Mouse (Mus musculus): ENCODE measurements around the gene Smco4. TPM values are rescaled to one million over a fixed set of nuclear protein-coding genes. Genes with fewer than 3 reads are reported as not detected.

The Smco4 gene
- total and polyA plus RNA-seq, 3 experiments: not detected

DNA sequence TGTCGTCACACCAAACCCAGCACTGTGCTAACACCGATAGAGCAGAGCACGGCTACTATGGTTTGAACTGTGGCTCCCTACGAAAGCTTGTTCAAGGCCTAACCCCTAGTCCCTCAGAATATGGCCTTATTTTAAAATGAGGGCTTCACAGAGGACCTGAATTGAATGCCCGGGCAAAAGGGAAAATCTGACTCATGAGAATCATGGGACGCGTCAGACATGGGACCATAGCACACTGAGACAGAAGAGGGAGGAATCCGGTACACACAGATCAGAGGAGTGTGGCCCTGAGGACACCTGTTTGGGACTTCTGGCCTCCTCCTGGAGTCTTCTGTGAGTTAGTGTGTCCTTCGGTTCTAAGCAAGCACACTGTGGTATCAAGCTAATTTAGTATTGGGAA lies 85.7 kb downstream of the Smco4 start:
- peaks cover 0 to 3% of the 10 kb centered on the region in 2 experiments; a peak in 2 of 4 replicates for H3K27me3 ChIP-seq (ENCODE audit: control insufficient read depth in 1 of 2, insufficient read depth in 2 of 2, low read length in 2 of 2)
- no peak for DNase-seq (ENCODE audit: low read depth, low spot score)
- H3K79me2 ChIP-seq (ENCODE audit: control insufficient read depth, insufficient read depth, low read length, poor library complexity): no peaks in the 10 kb centered on the region
- H3K36me3 ChIP-seq (ENCODE audit: control insufficient read depth in 1 of 2, insufficient read depth in 2 of 2, low read length in 2 of 2): no peaks in the 10 kb centered on the region
- H3K4me1 ChIP-seq (ENCODE audit: control insufficient read depth in 1 of 2, insufficient read depth in 2 of 2, low read length in 2 of 2): no peaks in the 10 kb centered on the region
- H3K9ac ChIP-seq (ENCODE audit: control insufficient read depth, low read depth, low read length, poor library complexity, severe bottlenecking): no peak overlapping the region
- TF ChIP-seq POLR2A (IDR thresholded peaks at IDR 0.05; ENCODE audit: control insufficient read depth in 1 of 2, insufficient read depth in 1 of 2, low read depth in 1 of 2, low read length in 2 of 2, poor library complexity in 1 of 2) (no peak), ETS1 (IDR thresholded peaks at IDR 0.05; ENCODE audit: low read depth, low read length) (no peak), ZNF384 (IDR thresholded peaks at IDR 0.05; ENCODE audit: low read depth, low read length) (no peak), NRF1 (IDR thresholded peaks at IDR 0.05; ENCODE audit: insufficient read depth, low read depth, low read length, poor library complexity, severe bottlenecking) (no peak), GATA1 (IDR thresholded peaks at IDR 0.05; ENCODE audit: low read depth, low read length) (no peak), CHD1 (IDR thresholded peaks at IDR 0.05; ENCODE audit: low read depth, low read length) (no peak), MAZ (IDR thresholded peaks at IDR 0.05; ENCODE audit: low read depth, low read length) (no peak), ZKSCAN1 (IDR thresholded peaks at IDR 0.05; ENCODE audit: low read depth, low read length) (no peak), ZMIZ1 (IDR thresholded peaks at IDR 0.05; ENCODE audit: low read depth, low read length) (no peak), RAD21 (IDR thresholded peaks at IDR 0.05; ENCODE audit: low read depth, low read length) (no peak), MYB (IDR thresholded peaks at IDR 0.05; ENCODE audit: low read depth, low read length) (no peak), MEF2A (IDR thresholded peaks at IDR 0.05; ENCODE audit: extremely low read depth, insufficient replicate concordance, low read depth, low read length, poor library complexity, severe bottlenecking) (no peak), POLR2AphosphoS5 (IDR thresholded peaks at IDR 0.05; ENCODE audit: borderline replicate concordance, low read depth, low read length) (no peak), E2F4 (IDR thresholded peaks at IDR 0.05; ENCODE audit: borderline replicate concordance, low read depth, low read length) (no peak), POLR2AphosphoS2 (IDR thresholded peaks at IDR 0.05; ENCODE audit: low read length) (no peak), GABPA (IDR thresholded peaks at IDR 0.05; ENCODE audit: low read depth, low read length) (no peak), MYC (IDR thresholded peaks at IDR 0.05; ENCODE audit: low read depth, low read length) (no peak), CTCF (IDR thresholded peaks at IDR 0.05 in 2 of 3, conservative IDR thresholded peaks at IDR 0.05 in 1 of 3; ENCODE audit: control insufficient read depth in 1 of 3, insufficient read depth in 1 of 3, low read depth in 2 of 3, low read length in 3 of 3, poor library complexity in 1 of 3, severe bottlenecking in 1 of 3) (no peak), HCFC1 (IDR thresholded peaks at IDR 0.05; ENCODE audit: low read depth, low read length) (no peak), SIN3A (IDR thresholded peaks at IDR 0.05; ENCODE audit: low read length) (no peak)
- H3K9me3 ChIP-seq (replicated peaks; ENCODE audit: insufficient read depth, low read length): no peaks in the 10 kb centered on the region
- H3K27ac ChIP-seq (ENCODE audit: control insufficient read depth, low read depth, low read length): no peak overlapping the region
- no peak overlapping the region for H3K4me3 ChIP-seq (ENCODE audit: control insufficient read depth in 1 of 2, insufficient read depth in 1 of 2, low read depth in 2 of 2, low read length in 2 of 2)

GRCm38 (mm10) chr9:15580176-15580575 lies 86.9 kb downstream of the Smco4 start:
- TF ChIP-seq POLR2A (IDR thresholded peaks at IDR 0.05; ENCODE audit: control insufficient read depth in 1 of 2, insufficient read depth in 1 of 2, low read depth in 1 of 2, low read length in 2 of 2, poor library complexity in 1 of 2) (no peak), TBP (IDR thresholded peaks at IDR 0.05; ENCODE audit: low read depth, low read length) (no peak), MYC (IDR thresholded peaks at IDR 0.05; ENCODE audit: low read depth, low read length) (no peak), NRF1 (IDR thresholded peaks at IDR 0.05; ENCODE audit: insufficient read depth, low read depth, low read length, poor library complexity, severe bottlenecking) (no peak), UBTF (IDR thresholded peaks at IDR 0.05; ENCODE audit: borderline replicate concordance, insufficient read depth, low read depth, low read length) (no peak), SMC3 (IDR thresholded peaks at IDR 0.05; ENCODE audit: low read depth, low read length) (no peak), POLR2AphosphoS5 (IDR thresholded peaks at IDR 0.05; ENCODE audit: borderline replicate concordance, low read depth, low read length) (no peak), RAD21 (IDR thresholded peaks at IDR 0.05; ENCODE audit: low read depth, low read length) (no peak), BHLHE40 (IDR thresholded peaks at IDR 0.05; ENCODE audit: borderline replicate concordance, low read depth, low read length) (no peak), USF2 (IDR thresholded peaks at IDR 0.05; ENCODE audit: borderline replicate concordance in 1 of 2, insufficient read depth in 1 of 2, low read depth in 1 of 2, low read length in 2 of 2) (no peak), USF1 (IDR thresholded peaks at IDR 0.05; ENCODE audit: low read depth, low read length) (no peak), CHD2 (IDR thresholded peaks at IDR 0.05; ENCODE audit: low read length) (no peak), MAX (IDR thresholded peaks at IDR 0.05; ENCODE audit: low read length) (no peak), MAZ (IDR thresholded peaks at IDR 0.05; ENCODE audit: low read depth, low read length) (no peak), GABPA (IDR thresholded peaks at IDR 0.05; ENCODE audit: low read depth, low read length) (no peak)
- no peaks in the 10 kb centered on the region for H3K36me3 ChIP-seq (ENCODE audit: control insufficient read depth in 1 of 2, insufficient read depth in 2 of 2, low read length in 2 of 2)
- no peak for DNase-seq (ENCODE audit: low read depth, low spot score)

More at GRCm38 (mm10) chr9:15580176-15580575, 86.9 kb downstream of the Smco4 start:
- Histone ChIP-seq H3K27me3 (ENCODE audit: control insufficient read depth in 1 of 2, insufficient read depth in 2 of 2, low read length in 2 of 2) (peaks cover 0 to 3% of the 10 kb centered on the region in 2 experiments; a peak in 2 of 4 replicates), H3K4me3 (ENCODE audit: control insufficient read depth in 1 of 2, insufficient read depth in 1 of 2, low read depth in 2 of 2, low read length in 2 of 2) (no peak overlapping the region), H3K4me1 (ENCODE audit: control insufficient read depth in 1 of 2, insufficient read depth in 2 of 2, low read length in 2 of 2) (no peaks in the 10 kb centered on the region), H3K9me3 (replicated peaks; ENCODE audit: insufficient read depth, low read length) (no peaks in the 10 kb centered on the region), H3K79me2 (ENCODE audit: control insufficient read depth, insufficient read depth, low read length, poor library complexity) (no peaks in the 10 kb centered on the region), H3K9ac (ENCODE audit: control insufficient read depth, low read depth, low read length, poor library complexity, severe bottlenecking) (no peak overlapping the region), H3K27ac (ENCODE audit: control insufficient read depth, low read depth, low read length) (no peak overlapping the region)

All from MEL (cell line).